Mouse (Mus musculus): ENCODE data around the gene Bcl3. TPM values are rescaled to one million over a fixed set of nuclear protein-coding genes. Genes with fewer than 3 reads are reported as not detected.

Bcl3 gene
- 14.5 TPM for total RNA-seq (2023)

DNA sequence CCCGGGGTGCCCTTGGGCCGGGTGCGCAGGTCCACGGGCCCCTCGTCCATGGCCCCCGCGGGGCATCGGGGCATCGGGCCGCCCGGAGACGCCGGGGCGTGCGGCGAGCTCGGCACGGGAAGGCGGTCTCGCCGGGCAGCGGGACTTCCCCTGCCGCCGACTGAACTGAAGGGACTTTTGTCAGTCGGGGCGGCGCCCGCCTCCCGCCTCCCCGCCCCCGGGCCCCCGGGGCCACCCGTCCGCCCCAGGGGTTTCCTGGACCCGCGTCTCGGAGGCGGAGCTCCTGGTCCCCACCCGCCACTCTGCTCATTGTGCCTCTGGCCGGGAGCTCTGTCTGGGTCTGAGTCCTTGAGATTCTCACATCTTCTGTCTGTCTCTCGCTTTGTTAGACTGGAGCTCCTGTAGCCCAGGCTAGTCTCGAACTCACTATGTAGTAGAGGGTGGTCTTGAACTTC lies at the start of gene Bcl3:
Bcl3 (minus strand) TSS at position 167 of the 455 bp plus-strand sequence.

DNA sequence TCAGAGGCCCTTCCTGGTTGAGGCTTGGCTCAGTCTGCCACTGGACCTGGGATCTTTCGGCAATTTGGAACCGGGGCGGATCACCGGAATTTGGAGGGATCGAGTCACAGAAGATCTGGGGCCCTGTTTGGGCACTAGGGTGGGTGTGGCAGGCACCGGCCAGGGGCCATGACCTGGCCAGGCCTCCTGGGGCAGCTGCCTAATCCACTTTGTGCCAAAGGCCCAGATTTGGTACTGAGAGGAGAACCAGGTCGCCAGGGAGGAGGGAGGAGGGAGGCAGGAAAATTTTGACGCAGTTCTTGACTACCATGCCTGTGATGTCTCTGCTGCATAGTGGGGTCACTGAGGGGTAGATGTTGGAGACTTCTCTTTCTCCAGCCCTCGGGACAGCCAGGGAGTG lies 38.6 kb upstream of the Bcl3 start, which contains the start of gene Ceacam16:
Ceacam16 (minus strand) TSS at position 101 of the 400 bp plus-strand sequence.

DNA sequence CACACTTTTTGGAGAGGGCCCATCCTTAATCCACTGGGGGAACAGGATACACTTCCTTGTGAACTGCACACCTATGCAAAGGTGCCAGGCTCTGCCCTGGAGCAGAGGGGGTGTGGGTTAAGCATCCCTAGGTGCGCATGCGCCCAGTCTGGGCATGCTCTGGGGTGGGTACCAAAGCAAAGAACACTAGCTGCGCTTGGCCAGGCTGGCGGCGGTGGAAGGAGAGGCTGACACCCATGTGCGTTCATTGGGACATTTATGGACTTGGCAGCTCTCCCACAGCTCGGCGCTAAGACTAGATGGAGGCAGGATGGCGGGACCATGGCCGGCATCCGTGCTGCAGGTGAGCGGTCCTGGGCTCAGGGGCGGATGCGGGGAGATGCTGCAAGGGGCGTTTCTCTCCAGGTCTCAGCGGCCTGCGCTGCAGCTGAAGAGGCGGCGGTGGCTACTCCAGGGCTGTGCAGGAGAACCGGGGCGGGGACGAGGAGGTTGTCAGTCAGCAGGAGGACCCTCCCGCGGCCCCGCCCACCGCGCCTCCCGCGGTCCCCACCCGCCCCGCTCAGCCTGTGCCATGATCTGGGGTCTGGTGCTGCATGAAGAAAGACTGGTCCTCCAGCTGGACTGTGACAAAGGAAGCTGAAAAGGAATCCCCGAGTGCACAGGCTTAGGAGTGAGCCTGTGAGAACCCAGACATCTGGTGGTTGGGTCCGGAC lies 29.4 kb upstream of the Bcl3 start, which contains the start of gene Gm19345:
Gm19345 (plus strand) TSS at position 146 of the 713 bp plus-strand sequence.

DNA sequence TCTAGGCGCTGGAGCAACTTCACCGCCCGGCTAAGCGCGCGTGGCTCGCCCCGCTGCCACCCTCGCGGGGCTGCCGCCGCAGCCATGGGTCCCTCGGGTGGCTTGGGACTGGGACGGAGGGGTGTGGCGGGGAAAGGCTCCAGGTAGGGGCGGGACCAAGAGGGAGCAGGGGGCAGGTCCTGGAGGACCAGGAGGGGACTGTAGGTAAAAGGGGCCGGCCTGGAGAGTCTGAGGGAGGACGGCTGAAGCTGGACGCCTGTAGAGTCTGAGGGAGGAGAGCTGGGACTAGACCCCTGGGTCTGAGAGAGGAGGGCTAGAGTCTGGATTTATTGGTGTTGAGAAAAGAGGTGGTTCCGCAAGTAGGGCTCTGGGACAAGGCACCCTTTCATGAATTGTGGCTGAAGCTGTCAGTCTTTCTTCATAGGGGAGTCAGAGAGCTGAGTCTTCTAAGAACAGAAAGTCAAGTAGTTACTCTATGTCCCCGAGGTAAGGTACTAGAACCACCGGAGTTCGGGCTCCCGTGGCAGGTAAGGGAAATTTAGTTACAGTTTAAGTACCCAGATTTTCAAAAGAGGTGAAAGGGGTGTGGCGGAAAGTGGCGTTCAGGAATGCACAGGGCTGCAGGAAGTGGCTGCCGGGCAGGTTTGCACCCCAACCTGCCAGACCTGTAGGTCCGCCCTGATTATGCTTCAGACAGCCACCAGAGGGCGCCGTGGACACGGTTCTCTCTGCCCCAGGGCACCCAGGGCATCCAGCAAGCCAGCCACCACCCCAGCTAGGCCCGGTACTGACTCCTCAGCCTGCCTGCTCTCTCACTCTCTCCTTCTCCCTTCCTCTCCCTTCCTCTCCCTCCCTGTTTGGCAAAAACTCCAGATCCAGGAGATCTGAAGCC lies 25.6 kb downstream of the Bcl3 start, which contains the start of gene Cblc:
Cblc (minus strand) TSS at position 113 of the 892 bp plus-strand sequence.

DNA sequence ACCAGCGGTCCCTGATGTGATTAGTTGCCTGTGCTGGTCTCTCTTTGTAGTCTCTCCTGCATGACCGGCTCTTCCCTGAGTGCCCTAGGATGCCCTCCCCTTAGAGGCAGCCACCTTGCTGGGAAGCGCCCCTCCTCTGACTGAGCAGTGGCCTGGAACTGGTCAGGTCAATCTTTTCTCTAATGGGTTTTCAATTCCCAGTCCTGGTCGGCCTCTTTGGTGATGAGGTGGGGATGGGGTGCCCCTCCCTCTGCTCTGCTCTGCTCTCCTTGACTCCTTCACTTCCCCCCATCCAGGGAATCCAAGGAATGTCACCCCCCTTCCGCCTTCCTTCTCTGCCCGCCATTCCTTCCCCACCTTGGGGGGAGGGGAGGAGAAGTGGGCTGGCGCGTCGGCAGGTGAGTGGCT lies 51.6 kb downstream of the Bcl3 start, which contains the start of gene Bcam:
Bcam (minus strand) TSS at position 33 of the 408 bp plus-strand sequence.

Other genes starting within 250 kb of the Bcl3 start
- 2.4 TPM for gene Zfp296, start 245.5 kb downstream of the Bcl3 start, total RNA-seq (2023)
- 48.1 TPM for gene Gemin7, start 245.2 kb downstream of the Bcl3 start, total RNA-seq (2023)
- 87.8 TPM for gene Clasrp, start 218.3 kb downstream of the Bcl3 start, total RNA-seq (2023)
- gene Relb, start 193.3 kb downstream of the Bcl3 start, total RNA-seq (2023), result 44.9 TPM
- 70.1 TPM for gene Clptm1, start 157.7 kb downstream of the Bcl3 start, total RNA-seq (2023)
- 2.1 TPM for gene Apoc2, start 144.8 kb downstream of the Bcl3 start, total RNA-seq (2023)
- gene Gm44805, start 141.3 kb downstream of the Bcl3 start, total RNA-seq (2023), result not detected
- gene Apoc4, start 141.3 kb downstream of the Bcl3 start, total RNA-seq (2023), result not detected
- gene Apoc1, start 130.1 kb downstream of the Bcl3 start, total RNA-seq (2023), result 1.4 TPM
- 33.1 TPM for gene Apoe, start 123.6 kb downstream of the Bcl3 start, total RNA-seq (2023)
- gene Tomm40, start 107.3 kb downstream of the Bcl3 start, total RNA-seq (2023), result 59.7 TPM
- gene Nectin2, start 72.3 kb downstream of the Bcl3 start, total RNA-seq (2023), result not detected
- gene Bcam, start 51.8 kb downstream of the Bcl3 start, total RNA-seq (2023), result not detected
- gene Cblc, start 26.0 kb downstream of the Bcl3 start, total RNA-seq (2023), result 1.0 TPM
- gene Gm19345, start 29.2 kb upstream of the Bcl3 start, total RNA-seq (2023), result not detected
- gene Ceacam16, start 38.5 kb upstream of the Bcl3 start, total RNA-seq (2023), result 2.1 TPM
- gene Ceacam19, start 65.2 kb upstream of the Bcl3 start, total RNA-seq (2023), result not detected
- gene Pvr, start 98.4 kb upstream of the Bcl3 start, total RNA-seq (2023), result 40.8 TPM
- 0.89 TPM for gene Igsf23, start 128.0 kb upstream of the Bcl3 start, total RNA-seq (2023)
- gene Ceacam20, start 142.6 kb upstream of the Bcl3 start, total RNA-seq (2023), result not detected
- gene Nlrp9b, start 168.7 kb upstream of the Bcl3 start, total RNA-seq (2023), result not detected

Measured in CD8-positive naive resting alpha-beta T cell, adult 57 days (primary cell).